Mouse (Mus musculus): ENCODE data around the gene Hoxb5. TPM values are rescaled to one million over a fixed set of nuclear protein-coding genes. Genes with fewer than 3 reads are reported as not detected.

The Hoxb5 gene
- polyA plus RNA-seq, 1 experiment from 2014 or later = 7.5 TPM

DNA sequence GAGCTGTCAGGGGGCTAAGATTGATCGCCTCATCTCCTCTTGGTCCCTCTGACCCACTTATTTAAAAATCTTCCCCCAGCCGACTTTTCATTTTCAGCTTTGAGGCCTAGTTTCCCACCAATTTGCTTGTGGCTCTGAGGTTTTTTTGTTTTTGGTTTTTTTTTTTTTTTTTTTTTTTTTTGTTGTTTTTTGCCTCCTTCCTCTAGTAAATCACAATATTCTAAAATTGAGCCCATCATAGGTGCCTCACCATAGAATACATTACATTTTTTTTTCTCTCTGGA lies 47.1 kb downstream of the Hoxb5 start, which contains the start of gene Hoxb2:
Hoxb2 (plus strand) TSS at position 185 of the 284 bp plus-strand sequence.
- DNase-seq (ENCODE audit: low spot score) = no peak
- H3K9ac ChIP-seq (ENCODE audit: low read length) = peak within 1 kb of the TSS; percentile 41; the same call in 1 of the 2 replicates
- H3K9me3 ChIP-seq (ENCODE audit: control insufficient read depth, low read length) = no peaks in the 10 kb centered on the region
- no peaks in the 10 kb centered on the region; the same call in 1 of the 2 replicates for H3K27me3 ChIP-seq (ENCODE audit: control insufficient read depth, insufficient read depth, low read length)
- ATAC-seq (ENCODE audit: low FRiP score, low TSS enrichment) = no peak
- H3K4me2 ChIP-seq (replicated peaks; ENCODE audit: low read depth) = peak within 1 kb of the TSS; percentile 72
- H3K4me1 ChIP-seq (replicated peaks; ENCODE audit: control insufficient read depth, insufficient read depth) = no peaks in the 10 kb centered on the region
- H3K4me3 ChIP-seq (ENCODE audit: low read depth, low read length) = peak within 1 kb of the TSS; percentile 63; the same call in 1 of the 2 replicates
- 32% methylated on average over 2 of the region's 2 CpGs for WGBS
- TF ChIP-seq CTCF (IDR thresholded peaks at IDR 0.05; ENCODE audit: low read depth) (no peak), EP300 (optimal IDR thresholded peaks at IDR 0.05) (no peak)
- no peaks in the 10 kb centered on the region; the same call in 1 of the 2 replicates for H3K36me3 ChIP-seq (ENCODE audit: control insufficient read depth, insufficient read depth, low read length)
- peak within 1 kb of the TSS; percentile 95 for H3K27ac ChIP-seq (replicated peaks)

GRCm38 (mm10) chr11:96350791-96351190 lies 47.7 kb downstream of the Hoxb5 start:
- no peak for TF ChIP-seq EP300 (optimal IDR thresholded peaks at IDR 0.05)
- TF ChIP-seq CTCF (IDR thresholded peaks at IDR 0.05; ENCODE audit: low read depth) = no peak
- 63% methylated on average over 2 of the region's 2 CpGs for WGBS
- H3K9ac ChIP-seq (ENCODE audit: low read length) = 0 out of 2 replicates have a peak overlapping the region, but pooled peaks have one; percentile 27

DNA sequence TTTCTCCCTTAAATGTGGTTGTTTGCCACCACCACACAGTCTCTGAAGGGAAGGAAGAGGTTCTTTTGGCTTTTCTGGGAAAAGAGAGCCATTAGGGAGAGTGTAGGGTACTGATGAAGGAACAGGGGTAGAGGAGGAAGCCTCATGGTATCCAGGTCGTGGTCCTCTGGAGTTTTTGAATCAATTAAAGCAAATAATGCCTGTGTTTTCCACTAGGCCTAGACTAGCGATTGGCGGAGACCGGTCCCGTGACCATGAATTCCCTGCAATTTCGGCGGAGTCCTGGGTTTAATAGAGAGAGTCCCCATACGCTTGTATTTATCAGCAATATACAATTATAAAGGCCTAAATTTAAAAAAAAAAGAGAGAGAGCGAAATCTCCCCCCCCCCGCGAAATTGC lies 48.2 kb downstream of the Hoxb5 start:
- peak overlapping the region; percentile 95 for H3K27ac ChIP-seq (replicated peaks)
- H3K4me3 ChIP-seq (ENCODE audit: low read depth, low read length) = peak overlapping the region; percentile 63
- no peaks in the 10 kb centered on the region for H3K4me1 ChIP-seq (replicated peaks; ENCODE audit: control insufficient read depth, insufficient read depth)
- no peaks in the 10 kb centered on the region for H3K27me3 ChIP-seq (ENCODE audit: control insufficient read depth, insufficient read depth, low read length)
- H3K36me3 ChIP-seq (ENCODE audit: control insufficient read depth, insufficient read depth, low read length) = no peaks in the 10 kb centered on the region
- 14% methylated on average over 11 of the region's 11 CpGs for WGBS
- H3K4me2 ChIP-seq (replicated peaks; ENCODE audit: low read depth) = peak overlapping the region; percentile 72
- TF ChIP-seq CTCF (IDR thresholded peaks at IDR 0.05; ENCODE audit: low read depth) = no peak
- TF ChIP-seq EP300 (optimal IDR thresholded peaks at IDR 0.05) = no peak
- H3K9ac ChIP-seq (ENCODE audit: low read length) = no peak overlapping the region
- H3K9me3 ChIP-seq (ENCODE audit: control insufficient read depth, low read length) = no peaks in the 10 kb centered on the region
- ATAC-seq (ENCODE audit: low FRiP score, low TSS enrichment) (no peak; the same call in 1 of the 2 replicates), DNase-seq (ENCODE audit: low spot score) (no peak)

More at GRCm38 (mm10) chr11:96350791-96351190, 47.7 kb downstream of the Hoxb5 start:
- no peaks in the 10 kb centered on the region; the same call in 1 of the 2 replicates for H3K27me3 ChIP-seq (ENCODE audit: control insufficient read depth, insufficient read depth, low read length)
- H3K4me3 ChIP-seq (ENCODE audit: low read depth, low read length) = no peak overlapping the region
- H3K4me1 ChIP-seq (replicated peaks; ENCODE audit: control insufficient read depth, insufficient read depth) = no peaks in the 10 kb centered on the region
- H3K36me3 ChIP-seq (ENCODE audit: control insufficient read depth, insufficient read depth, low read length) = no peaks in the 10 kb centered on the region; the same call in 1 of the 2 replicates
- no peak for ATAC-seq (ENCODE audit: low FRiP score, low TSS enrichment)
- H3K27ac ChIP-seq (replicated peaks) = peak overlapping the region; percentile 95
- no peak for DNase-seq (ENCODE audit: low spot score)
- no peaks in the 10 kb centered on the region for H3K9me3 ChIP-seq (ENCODE audit: control insufficient read depth, low read length)
- H3K4me2 ChIP-seq (replicated peaks; ENCODE audit: low read depth) = peak overlapping the region; percentile 72; the same call in 1 of the 2 replicates

GRCm38 (mm10) chr11:96351831-96352230 lies 48.7 kb downstream of the Hoxb5 start:
- ATAC-seq (ENCODE audit: low FRiP score, low TSS enrichment) = peak; percentile 71; the same call in 1 of the 2 replicates
- 3% methylated on average over 21 of the region's 22 CpGs for WGBS
- Histone ChIP-seq H3K9ac (ENCODE audit: low read length) (peak overlapping the region; percentile 84), H3K4me3 (ENCODE audit: low read depth, low read length) (peak overlapping the region; percentile 63), H3K27me3 (ENCODE audit: control insufficient read depth, insufficient read depth, low read length) (no peaks in the 10 kb centered on the region), H3K4me1 (replicated peaks; ENCODE audit: control insufficient read depth, insufficient read depth) (no peaks in the 10 kb centered on the region), H3K36me3 (ENCODE audit: control insufficient read depth, insufficient read depth, low read length) (no peaks in the 10 kb centered on the region), H3K27ac (replicated peaks) (peak overlapping the region; percentile 95), H3K9me3 (ENCODE audit: control insufficient read depth, low read length) (no peaks in the 10 kb centered on the region), H3K4me2 (replicated peaks; ENCODE audit: low read depth) (peak overlapping the region; percentile 72)
- peak; percentile 40 for DNase-seq (ENCODE audit: low spot score)
- TF ChIP-seq EP300 (optimal IDR thresholded peaks at IDR 0.05) = no peak
- no peak for TF ChIP-seq CTCF (IDR thresholded peaks at IDR 0.05; ENCODE audit: low read depth)

GRCm38 (mm10) chr11:96352691-96353521 lies 49.8 kb downstream of the Hoxb5 start:
- Histone ChIP-seq H3K27me3 (ENCODE audit: control insufficient read depth, insufficient read depth, low read length) (no peaks in the 10 kb centered on the region), H3K4me1 (replicated peaks; ENCODE audit: control insufficient read depth, insufficient read depth) (no peaks in the 10 kb centered on the region), H3K36me3 (ENCODE audit: control insufficient read depth, insufficient read depth, low read length) (no peaks in the 10 kb centered on the region), H3K9me3 (ENCODE audit: control insufficient read depth, low read length) (no peaks in the 10 kb centered on the region), H3K27ac (replicated peaks) (peak overlapping the region; percentile 95), H3K9ac (ENCODE audit: low read length) (peak overlapping the region; percentile 84), H3K4me3 (ENCODE audit: low read depth, low read length) (peak overlapping the region; percentile 63), H3K4me2 (replicated peaks; ENCODE audit: low read depth) (peak overlapping the region; percentile 72)
- TF ChIP-seq EP300 (optimal IDR thresholded peaks at IDR 0.05) (no peak), CTCF (IDR thresholded peaks at IDR 0.05; ENCODE audit: low read depth) (no peak)
- DNase-seq (ENCODE audit: low spot score) (peak; percentile 42), ATAC-seq (ENCODE audit: low FRiP score, low TSS enrichment) (no peak)
- WGBS = under 1% methylated on average over 62 of the region's 75 CpGs

DNA sequence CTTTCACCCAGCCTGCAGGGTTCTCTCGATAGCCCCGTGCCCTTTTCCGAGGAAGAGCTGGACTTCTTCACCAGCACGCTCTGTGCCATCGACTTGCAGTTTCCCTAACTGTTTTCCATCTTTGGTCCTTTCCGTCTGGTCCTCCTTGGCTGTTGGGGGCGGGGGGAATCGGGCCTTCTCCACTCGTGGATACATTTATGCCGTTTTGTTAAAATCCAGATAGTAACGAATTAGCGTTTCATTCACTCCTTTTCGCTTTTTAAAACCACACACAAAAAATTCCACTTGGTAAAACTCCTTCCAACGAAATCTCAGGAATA lies 50.3 kb downstream of the Hoxb5 start:
- Histone ChIP-seq H3K4me3 (ENCODE audit: low read depth, low read length) (peak overlapping the region; percentile 63), H3K9me3 (ENCODE audit: control insufficient read depth, low read length) (no peaks in the 10 kb centered on the region), H3K4me1 (replicated peaks; ENCODE audit: control insufficient read depth, insufficient read depth) (no peaks in the 10 kb centered on the region), H3K27ac (replicated peaks) (peak overlapping the region; percentile 95), H3K9ac (ENCODE audit: low read length) (peak overlapping the region; percentile 84), H3K27me3 (ENCODE audit: control insufficient read depth, insufficient read depth, low read length) (no peaks in the 10 kb centered on the region), H3K36me3 (ENCODE audit: control insufficient read depth, insufficient read depth, low read length) (no peaks in the 10 kb centered on the region), H3K4me2 (replicated peaks; ENCODE audit: low read depth) (peak overlapping the region; percentile 72)
- TF ChIP-seq CTCF (IDR thresholded peaks at IDR 0.05; ENCODE audit: low read depth) (no peak), EP300 (optimal IDR thresholded peaks at IDR 0.05) (no peak)
- WGBS = 8% methylated on average over 14 of the region's 14 CpGs
- no peak for ATAC-seq (ENCODE audit: low FRiP score, low TSS enrichment)
- DNase-seq (ENCODE audit: low spot score) = no peak

All from stomach, postnatal 0 days (tissue).